14 mouse cellular contexts compared by ENCODE assay signal in the genomic region with DNA sequence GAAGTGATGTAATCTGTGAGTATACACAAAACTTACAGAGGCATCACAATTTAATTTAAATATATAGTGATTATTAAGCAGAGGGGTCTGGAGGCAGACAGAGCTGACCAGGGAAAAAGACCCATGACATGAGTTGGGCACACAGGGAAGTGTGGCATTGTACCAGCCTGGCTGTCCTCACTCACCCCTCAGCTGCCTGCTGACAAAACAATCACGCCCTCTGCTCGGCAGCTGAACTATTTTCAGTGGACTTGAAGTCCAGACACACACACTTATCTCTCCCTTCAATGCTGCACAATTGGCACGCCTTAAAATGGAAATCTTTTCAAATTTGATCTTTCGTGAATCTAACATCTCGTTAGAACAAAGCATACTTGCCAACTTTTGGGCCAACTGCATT.
DNase-seq lines count a peak whose midpoint lies in the region; ATAC-seq and TF ChIP-seq lines count a peak whose summit lies in the region.
"Had no signal": no experiment of that assay in that cellular context is flagged by ENCODE, and none has a peak within 500 bp of the region (broad histone marks: within the 10 kb centered on the region; RNA-seq: fewer than 3 reads in every experiment).

No protein-coding gene starts in this region.

- no peaks in the 10 kb centered on the region for H3K27me3 ChIP-seq in heart, embryonic 15.5 days
- no peaks in the 10 kb centered on the region for H3K27me3 ChIP-seq in lung, embryonic 14.5 days (ENCODE audit: insufficient read depth, low read length)
- H3K27me3 ChIP-seq in stomach, postnatal 0 days (ENCODE audit: control insufficient read depth, insufficient read depth, low read length), result no peaks in the 10 kb centered on the region
- H3K27me3 ChIP-seq: hindbrain, embryonic 13.5 days; limb, embryonic 12.5 days; liver, embryonic 15.5 days had no signal

- peak overlapping the region; percentile 19; the same call in 1 of the 2 replicates for H3K4me2 ChIP-seq in heart, embryonic 15.5 days
- no peak overlapping the region for H3K4me2 ChIP-seq in lung, embryonic 14.5 days
- H3K4me2 ChIP-seq in stomach, postnatal 0 days (replicated peaks; ENCODE audit: low read depth), result no peak overlapping the region
- H3K4me2 ChIP-seq: hindbrain, embryonic 13.5 days; limb, embryonic 12.5 days; liver, embryonic 15.5 days had no signal

- no peaks in the 10 kb centered on the region for H3K9me3 ChIP-seq in heart, embryonic 15.5 days (replicated peaks)
- H3K9me3 ChIP-seq in lung, embryonic 14.5 days (ENCODE audit: low read depth, low read length), result no peaks in the 10 kb centered on the region
- H3K9me3 ChIP-seq in stomach, postnatal 0 days (ENCODE audit: control insufficient read depth, low read length), result no peaks in the 10 kb centered on the region
- H3K9me3 ChIP-seq: hindbrain, embryonic 13.5 days; limb, embryonic 12.5 days; liver, embryonic 15.5 days; midbrain, embryonic 10.5 days had no signal

- no peak for TF ChIP-seq EP300 in stomach, postnatal 0 days (optimal IDR thresholded peaks at IDR 0.05)

- TF ChIP-seq CTCF in lung, embryonic 14.5 days (IDR thresholded peaks at IDR 0.05; ENCODE audit: low read depth), result no peak
- no peak for TF ChIP-seq CTCF in stomach, postnatal 0 days (IDR thresholded peaks at IDR 0.05; ENCODE audit: low read depth)

- no peaks in the 10 kb centered on the region for H3K36me3 ChIP-seq in heart, embryonic 15.5 days
- no peaks in the 10 kb centered on the region for H3K36me3 ChIP-seq in lung, embryonic 14.5 days (ENCODE audit: insufficient read depth)
- H3K36me3 ChIP-seq in stomach, postnatal 0 days (ENCODE audit: control insufficient read depth, insufficient read depth, low read length), result no peaks in the 10 kb centered on the region
- H3K36me3 ChIP-seq: hindbrain, embryonic 13.5 days; limb, embryonic 12.5 days; liver, embryonic 15.5 days; midbrain, embryonic 10.5 days had no signal

- peak overlapping the region; percentile 74 for H3K27ac ChIP-seq in heart, embryonic 15.5 days
- H3K27ac ChIP-seq in lung, embryonic 14.5 days (ENCODE audit: low read depth), result no peak overlapping the region
- H3K27ac ChIP-seq in stomach, postnatal 0 days (replicated peaks), result no peak overlapping the region
- H3K27ac ChIP-seq: hindbrain, embryonic 13.5 days; limb, embryonic 12.5 days; liver, embryonic 15.5 days; midbrain, embryonic 10.5 days had no signal

- H3K4me1 ChIP-seq in heart, embryonic 15.5 days (replicated peaks), result peaks cover 25% of the 10 kb centered on the region
- no peaks in the 10 kb centered on the region for H3K4me1 ChIP-seq in lung, embryonic 14.5 days (ENCODE audit: insufficient read depth)
- H3K4me1 ChIP-seq in stomach, postnatal 0 days (replicated peaks; ENCODE audit: control insufficient read depth, insufficient read depth), result no peaks in the 10 kb centered on the region
- H3K4me1 ChIP-seq: hindbrain, embryonic 13.5 days; limb, embryonic 12.5 days; liver, embryonic 15.5 days had no signal

- H3K9ac ChIP-seq in heart, embryonic 15.5 days, result no peak overlapping the region
- H3K9ac ChIP-seq in lung, embryonic 14.5 days, result no peak overlapping the region
- no peak overlapping the region for H3K9ac ChIP-seq in stomach, postnatal 0 days (ENCODE audit: low read length)
- H3K9ac ChIP-seq: hindbrain, embryonic 13.5 days; limb, embryonic 12.5 days; liver, embryonic 15.5 days had no signal

- H3K4me3 ChIP-seq in heart, embryonic 15.5 days, result no peak overlapping the region
- no peak overlapping the region for H3K4me3 ChIP-seq in lung, embryonic 14.5 days (ENCODE audit: low read depth, low read length)
- H3K4me3 ChIP-seq in stomach, postnatal 0 days (ENCODE audit: low read depth, low read length), result no peak overlapping the region
- H3K4me3 ChIP-seq: hindbrain, embryonic 13.5 days; limb, embryonic 12.5 days; liver, embryonic 15.5 days; midbrain, embryonic 10.5 days had no signal

- 22% methylated on average over 5 of the region's 5 CpGs for WGBS in heart, embryonic 15.5 days
- WGBS in lung, embryonic 14.5 days, result 46% methylated on average over 5 of the region's 5 CpGs
- 49% methylated on average over 5 of the region's 5 CpGs for WGBS in stomach, postnatal 0 days

- peak; percentile 25 for DNase-seq in gastrocnemius, postnatal 10 days
- DNase-seq in gastrocnemius, postnatal 25 days, result no peak
- peak; percentile 19 for DNase-seq in lung, embryonic 14.5 days
- DNase-seq in stomach, postnatal 0 days (ENCODE audit: low spot score), result peak; percentile 54
- no peak for DNase-seq in ovary, postnatal 36 days (ENCODE audit: low spot score)
- no peak for DNase-seq in MN1 (ENCODE audit: low spot score)
- DNase-seq: cerebellum, adult 9-10 months had no signal

- peak; percentile 68 for ATAC-seq in heart, embryonic 15.5 days (replicated peaks; ENCODE audit: insufficient number of reproducible peaks, insufficient read depth, low FRiP score, low read depth)
- no peak for ATAC-seq in lung, embryonic 14.5 days (ENCODE audit: insufficient read depth)
- ATAC-seq in stomach, postnatal 0 days (ENCODE audit: low FRiP score, low TSS enrichment), result 0 out of 2 replicates have a peak, but pooled peaks have one; percentile 49
- no peak for ATAC-seq in monocyte, adult 5-6 weeks (replicated peaks; ENCODE audit: insufficient number of reproducible peaks, low FRiP score, low TSS enrichment, poor library complexity, severe bottlenecking)
- ATAC-seq: intestine, embryonic 16.5 days had no signal

Comparison
In these comparisons a context has a peak if more than half of its experiments do, and no peak if none do; other contexts are left out.
1. DNase-seq: peak in gastrocnemius, postnatal 10 days (single experiment), lung, embryonic 14.5 days (single experiment) and stomach, postnatal 0 days (single experiment); none in gastrocnemius, postnatal 25 days (single experiment), ovary, postnatal 36 days (single experiment) and MN1 (single experiment).
2. ATAC-seq: peak in heart, embryonic 15.5 days (single experiment) and stomach, postnatal 0 days (single experiment); none in lung, embryonic 14.5 days (single experiment) and monocyte, adult 5-6 weeks (single experiment).